Mouse (Mus musculus) liver, embryonic 14.5 days (tissue): ENCODE data around the gene Tkt.

Experiments
- CTCF ChIP-seq: IDR thresholded peaks from 2 replicates; pipeline ENCODE4 v1.5.1; 2016; ENCODE audit warnings: antibody characterized with exemption, low read depth, control low read depth
- EP300 ChIP-seq: IDR thresholded peaks from 2 replicates; pipeline ENCODE4 v1.6.1; 2016; ENCODE audit warnings: antibody characterized with exemption, low read depth

DNA sequence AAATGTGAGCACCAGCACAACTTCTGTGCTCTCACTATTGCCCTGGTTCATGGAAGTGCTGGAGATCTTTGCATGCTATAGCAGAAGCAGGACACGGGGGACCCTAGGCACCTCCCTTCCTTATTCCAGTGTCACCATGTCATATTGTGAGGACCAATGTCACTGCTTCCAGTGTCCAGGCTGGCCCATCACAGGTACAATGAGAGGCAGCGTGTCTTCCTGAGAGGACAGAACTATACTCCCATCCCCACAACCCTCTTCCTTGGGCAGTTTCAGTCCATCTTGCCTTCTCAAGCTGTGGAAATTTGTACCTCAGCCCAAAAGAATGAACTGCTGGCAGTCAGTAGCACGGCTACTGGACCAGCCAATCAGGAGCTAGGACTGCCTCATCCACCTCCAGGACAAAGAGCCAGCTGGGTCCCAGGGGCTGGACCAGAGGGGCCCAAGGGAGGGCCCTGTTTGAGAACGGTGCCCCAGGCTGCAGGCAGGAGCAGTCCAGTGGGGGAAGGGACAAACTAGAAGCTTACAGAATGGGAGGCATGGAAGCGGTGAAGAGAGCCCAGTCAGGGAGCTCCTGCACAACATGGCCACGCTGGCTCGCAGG is 46.0 kb downstream of the Tkt start:
- TF ChIP-seq CTCF (no peak), EP300 (no peak)
